Mouse (Mus musculus) cortical plate, adult 2 months (tissue): Measurements from ENCODE around the gene Oasl1.

Source experiments
- CTCF ChIP-seq: fragments of 200-500 bp; IDR thresholded peaks from 2 replicates; pipeline ENCODE4 v1.5.1; 2011; ENCODE audit warnings: mild to moderate bottlenecking, control low read depth, low read length; ENCODE audit not compliant: insufficient read depth; ENCODE audit errors: extremely low read depth
- POLR2A ChIP-seq: fragments of 200-500 bp; IDR thresholded peaks from 2 replicates; pipeline ENCODE4 v1.6.1; 2011; ENCODE audit warnings: mild to moderate bottlenecking, low read length, control low read depth; ENCODE audit not compliant: insufficient read depth; ENCODE audit errors: extremely low read depth

- no peak for TF ChIP-seq CTCF
- no peak for TF ChIP-seq POLR2A
Measured at GRCm38 (mm10) chr5:114950669-114951068, 27.6 kb downstream of the Oasl1 start.
